Mouse (Mus musculus): ENCODE measurements at regions not wholly inside any gene's neighbourhood (a gene's known extent, or its start where the extent isn't known, plus 50 kb on each side); places are given as distances from the start of the nearest gene placed in this dataset.

- peak; percentile 43 for DNase-seq (ENCODE audit: low read depth, low spot score)
Measured at GRCm38 (mm10) chr15:57644331-57644953, 167.0 kb upstream of the Slc22a22 start.

- DNase-seq (ENCODE audit: low read depth, low spot score) = no peak
Measured at GRCm38 (mm10) chr15:57639115-57639514, 161.7 kb upstream of the Slc22a22 start.

GRCm38 (mm10) chr15:57633067-57633466 is 155.6 kb upstream of the Slc22a22 start:
- no peak for DNase-seq (ENCODE audit: low read depth, low spot score)

GRCm38 (mm10) chr15:57632537-57632936 is 155.1 kb upstream of the Slc22a22 start:
- DNase-seq (ENCODE audit: low read depth, low spot score) = no peak

GRCm38 (mm10) chr15:57618466-57618865 is 141.0 kb upstream of the Slc22a22 start:
- no peak for DNase-seq (ENCODE audit: low read depth, low spot score)

GRCm38 (mm10) chr15:57616880-57617391 is 139.5 kb upstream of the Slc22a22 start:
- DNase-seq (ENCODE audit: low read depth, low spot score) = peak; percentile 79

GRCm38 (mm10) chr15:57610006-57610405 is 132.6 kb upstream of the Slc22a22 start:
- no peak for DNase-seq (ENCODE audit: low read depth, low spot score)

- DNase-seq (ENCODE audit: low read depth, low spot score) = no peak
Measured at GRCm38 (mm10) chr15:57608519-57608918, 131.1 kb upstream of the Slc22a22 start.

GRCm38 (mm10) chr15:57600562-57600961 is 123.1 kb upstream of the Slc22a22 start:
- peak; percentile 46 for DNase-seq (ENCODE audit: low read depth, low spot score)

GRCm38 (mm10) chr15:57593326-57594004 is 116.0 kb upstream of the Slc22a22 start:
- DNase-seq (ENCODE audit: low read depth, low spot score) = no peak

- no peak for DNase-seq (ENCODE audit: low read depth, low spot score)
Measured at GRCm38 (mm10) chr15:57590597-57591219, 113.3 kb upstream of the Slc22a22 start.

GRCm38 (mm10) chr15:57589404-57590377 is 112.3 kb upstream of the Slc22a22 start:
- DNase-seq (ENCODE audit: low read depth, low spot score) = peak; percentile 7

- no peak for DNase-seq (ENCODE audit: low read depth, low spot score)
Measured at GRCm38 (mm10) chr15:57585411-57585810, 108.0 kb upstream of the Slc22a22 start.

- DNase-seq (ENCODE audit: low read depth, low spot score) = no peak
Measured at GRCm38 (mm10) chr15:57584498-57584897, 107.1 kb upstream of the Slc22a22 start.

- DNase-seq (ENCODE audit: low read depth, low spot score) = no peak
Measured at GRCm38 (mm10) chr15:57581266-57581665, 103.8 kb upstream of the Slc22a22 start.

GRCm38 (mm10) chr15:57578794-57579193 is 101.4 kb upstream of the Slc22a22 start:
- DNase-seq (ENCODE audit: low read depth, low spot score) = no peak

GRCm38 (mm10) chr15:57574080-57574618 is 96.7 kb upstream of the Slc22a22 start:
- peak; percentile 2 for DNase-seq (ENCODE audit: low read depth, low spot score)

- DNase-seq (ENCODE audit: low read depth, low spot score) = no peak
Measured at GRCm38 (mm10) chr15:57572460-57572859, 95.0 kb upstream of the Slc22a22 start.

- DNase-seq (ENCODE audit: low read depth, low spot score) = no peak
Measured at GRCm38 (mm10) chr15:57568006-57568630, 90.7 kb upstream of the Slc22a22 start.

- no peak for DNase-seq (ENCODE audit: low read depth, low spot score)
Measured at GRCm38 (mm10) chr15:57547154-57547553, 69.7 kb upstream of the Slc22a22 start.

GRCm38 (mm10) chr15:57545141-57545540 is 67.7 kb upstream of the Slc22a22 start:
- DNase-seq (ENCODE audit: low read depth, low spot score) = no peak

Measured in ES-CJ7 (cell line).